Mouse (Mus musculus) heart, adult 9 months (tissue): ENCODE results near the gene Fam167b.

ENCODE experiments used
- DNase-seq, 2 experiments: peaks; one replicate each; pipeline ENCODE4 v3.0.0; 2022; ENCODE audit warnings: low spot score in 2 of 2

Gene Fam167b

DNA sequence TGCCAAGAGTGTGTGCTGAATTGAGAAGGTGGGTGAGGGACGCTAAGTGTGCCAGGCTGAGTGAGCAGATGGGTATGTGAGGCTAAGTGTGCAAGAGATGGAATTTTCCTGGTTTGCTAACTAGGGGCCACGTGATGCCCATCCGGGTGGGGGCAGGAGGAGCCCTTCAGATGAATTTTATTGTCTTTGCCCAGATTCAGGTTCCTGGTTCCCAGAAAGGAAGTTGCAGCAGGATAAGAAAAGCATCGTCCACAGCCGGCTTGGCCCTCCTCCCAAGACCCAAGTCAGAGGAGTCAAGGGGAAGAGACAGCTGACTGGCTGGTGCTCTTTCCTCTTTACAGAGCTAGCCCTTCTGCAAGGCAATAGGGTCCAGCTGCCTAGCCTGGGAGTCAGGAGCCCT lies at the start of gene Fam167b:
TSS of gene Fam167b (minus strand) at position 84 of the 400 bp plus-strand sequence.
- peak; percentile 38 to 59 for DNase-seq

DNA sequence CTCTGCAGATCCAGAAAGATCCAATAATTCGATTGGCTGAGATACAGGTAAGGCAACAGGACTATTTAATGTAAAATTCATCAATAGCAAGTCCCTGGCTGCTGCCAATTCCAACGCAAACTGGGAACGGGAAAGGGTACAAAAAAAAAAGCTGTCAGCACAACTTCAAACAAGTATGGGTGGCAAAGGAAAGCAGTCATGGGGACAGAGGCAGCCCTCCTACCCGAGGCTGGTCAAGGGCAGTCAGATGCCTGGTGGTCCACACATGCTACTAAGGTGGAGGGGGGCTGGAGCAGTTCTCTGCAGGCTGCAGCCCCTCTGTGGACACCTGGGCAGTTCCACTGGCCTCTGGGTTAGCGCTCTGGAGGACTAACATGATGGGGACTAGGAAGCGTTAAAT lies 47.7 kb upstream of the Fam167b start:
- DNase-seq = no peak

DNA sequence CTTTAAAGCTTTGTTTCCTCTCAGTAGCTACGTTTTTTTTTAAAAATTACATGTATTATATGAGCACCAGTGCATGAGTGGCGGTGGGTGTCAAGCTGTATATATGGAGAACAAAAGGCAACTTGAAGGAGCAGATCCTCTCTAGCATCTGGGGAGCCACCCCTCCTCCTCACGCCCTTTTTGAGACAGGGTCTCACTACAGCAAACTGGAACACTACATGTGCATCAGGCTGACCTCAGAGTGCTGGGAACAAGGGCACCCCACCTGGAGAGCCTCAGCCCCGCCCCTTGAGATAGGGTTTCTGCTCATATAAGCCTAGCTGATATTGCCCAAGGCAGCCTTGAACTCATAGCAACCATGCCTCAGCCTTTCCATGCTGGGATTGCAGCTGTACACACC lies 47.1 kb upstream of the Fam167b start:
- no peak for DNase-seq

DNA sequence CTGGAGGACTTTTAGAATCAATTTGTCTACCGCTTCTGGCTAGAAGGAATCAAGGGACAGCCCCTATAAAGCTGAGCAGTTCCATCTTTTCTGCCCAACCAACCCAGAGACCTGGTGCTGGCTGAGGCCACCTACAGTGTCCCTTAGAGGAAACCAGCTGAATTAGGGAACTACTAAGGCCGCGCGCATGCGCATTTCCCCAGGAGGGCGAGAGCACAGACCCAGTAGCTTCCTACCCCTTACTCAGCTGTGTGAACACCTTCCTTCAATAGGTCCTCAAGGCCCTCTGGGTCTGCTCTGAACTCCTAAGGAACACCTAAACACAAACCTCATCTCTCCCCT lies 46.7 kb upstream of the Fam167b start:
- DNase-seq = peak in 1 of 2 experiments; percentile 65

DNA sequence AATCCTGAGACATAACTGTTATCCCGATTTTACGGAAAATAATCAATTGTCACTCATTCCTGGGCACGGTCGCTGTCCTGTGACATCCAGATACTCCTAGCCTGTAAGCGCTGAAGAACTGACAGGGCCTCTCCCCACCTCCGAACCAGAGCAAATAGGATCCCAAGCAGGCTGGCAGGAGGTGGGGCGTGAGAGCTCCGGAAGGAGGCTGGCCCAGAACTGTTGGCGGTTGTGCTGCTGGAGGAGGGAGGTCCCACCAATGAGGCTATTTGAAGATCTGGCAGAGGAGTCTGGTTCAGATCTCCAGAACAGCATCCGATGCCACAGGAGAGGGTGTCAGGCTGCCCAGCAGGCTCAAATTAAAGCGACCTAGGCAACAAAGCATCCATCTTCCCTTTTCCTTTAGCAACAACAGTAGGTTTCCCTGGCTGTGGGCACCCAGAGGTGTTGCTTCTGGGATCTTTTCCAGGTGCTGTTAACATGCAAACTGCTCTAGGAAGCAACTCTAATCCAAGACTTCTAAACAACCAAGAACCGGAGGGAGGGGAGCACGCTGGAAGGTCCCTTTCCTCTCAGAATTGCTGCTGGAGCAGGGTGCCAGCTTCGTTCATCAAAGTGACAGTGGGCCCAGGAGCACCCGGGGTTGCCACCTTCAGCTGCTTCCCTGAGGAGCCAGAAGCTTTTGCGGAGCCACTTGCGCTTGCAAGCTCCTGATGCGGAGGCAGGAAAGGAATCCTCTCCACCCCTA lies 46.1 kb upstream of the Fam167b start:
- peak; percentile 89 to 94 for DNase-seq

DNA sequence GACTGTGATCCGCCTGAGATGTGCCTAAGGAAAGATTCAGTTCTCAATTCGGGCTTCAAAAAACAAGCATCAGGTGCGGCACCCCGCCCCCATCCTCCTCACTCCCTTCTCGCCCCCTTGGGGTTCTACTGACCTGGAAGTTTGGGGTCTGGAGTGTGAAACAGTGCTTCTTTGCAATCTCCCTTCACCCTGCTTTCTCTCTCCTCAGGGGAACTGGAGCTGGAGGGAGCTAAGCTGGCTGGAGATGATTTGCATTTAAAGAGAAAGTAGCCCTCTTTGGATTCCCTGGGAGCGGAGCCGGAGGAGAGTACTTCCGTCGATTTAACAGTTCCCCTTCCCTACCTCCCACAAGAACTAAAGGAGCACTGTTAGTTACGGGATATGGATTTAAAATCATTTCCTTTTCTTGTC lies 45.3 kb upstream of the Fam167b start, which contains the start of gene Ccdc28b:
TSS of gene Ccdc28b (minus strand) at position 267 of the 411 bp plus-strand sequence.
- DNase-seq = peak; percentile 69 to 80

DNA sequence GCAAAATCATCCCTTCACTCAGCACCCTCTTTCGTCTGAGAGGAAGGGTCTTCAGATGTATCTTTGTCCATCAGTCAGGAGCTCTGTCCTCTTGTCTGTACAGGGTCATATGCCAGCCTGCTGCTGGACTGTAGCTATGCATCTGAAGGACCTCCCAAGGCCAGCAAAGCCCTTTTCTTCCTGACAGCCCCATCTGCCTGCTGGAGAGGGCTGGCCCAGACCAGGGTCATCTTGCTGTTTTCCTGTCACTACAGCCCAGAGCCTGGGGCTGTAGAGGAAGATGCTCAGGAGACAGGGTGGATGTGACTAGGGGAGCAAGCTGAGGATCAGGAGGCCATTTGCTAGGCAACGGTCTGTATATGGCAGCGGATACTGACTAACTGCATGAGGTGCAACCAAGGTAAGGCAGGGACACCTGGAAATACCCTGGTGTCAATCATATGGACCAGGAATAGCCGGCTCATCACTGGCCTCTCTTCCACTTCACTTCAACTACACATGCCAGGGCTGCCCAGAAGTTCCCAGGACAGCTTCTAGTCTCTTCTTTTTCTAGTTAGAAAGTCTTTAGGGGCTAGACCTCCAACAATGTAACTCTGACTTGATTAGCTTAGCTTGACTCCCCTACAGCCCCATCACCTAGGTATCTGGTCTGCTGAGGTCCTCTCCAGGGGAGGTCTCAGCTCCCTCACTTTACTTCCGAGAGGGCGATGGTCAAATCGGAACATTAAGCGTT lies 44.6 kb upstream of the Fam167b start:
- no peak for DNase-seq

DNA sequence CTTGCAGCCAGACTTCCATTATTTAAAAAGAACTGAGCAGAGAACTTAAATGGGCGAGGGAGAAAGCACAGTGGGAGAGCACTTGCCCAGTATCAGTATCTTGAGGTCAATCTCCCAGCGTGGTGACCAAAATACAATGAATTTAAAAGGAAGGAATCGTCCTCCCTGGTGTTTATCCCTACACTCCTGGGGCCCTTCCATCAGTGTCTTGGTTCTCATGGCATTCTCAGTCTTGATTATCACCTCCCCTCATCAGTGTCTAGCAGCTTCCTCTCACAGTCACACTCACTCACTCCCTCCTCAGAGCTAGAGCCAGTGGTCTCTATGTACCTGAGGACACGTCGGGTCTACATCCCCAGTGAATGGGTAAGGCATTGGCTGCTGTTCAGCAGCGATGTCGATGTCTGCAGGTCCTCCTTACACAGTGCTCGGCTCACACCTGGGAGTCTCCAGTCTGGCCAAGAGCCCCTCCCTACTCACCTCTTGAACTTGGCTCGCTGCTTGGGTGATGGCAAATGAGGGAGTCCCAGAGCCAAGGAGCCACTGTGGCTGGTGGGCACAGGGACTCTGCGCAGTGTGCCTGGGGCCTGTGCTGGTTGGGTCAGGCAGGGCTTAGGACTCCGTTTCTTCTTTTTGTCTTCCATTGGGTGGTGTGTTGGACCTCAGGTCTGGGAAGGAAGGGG lies 43.9 kb upstream of the Fam167b start:
- DNase-seq = no peak

DNA sequence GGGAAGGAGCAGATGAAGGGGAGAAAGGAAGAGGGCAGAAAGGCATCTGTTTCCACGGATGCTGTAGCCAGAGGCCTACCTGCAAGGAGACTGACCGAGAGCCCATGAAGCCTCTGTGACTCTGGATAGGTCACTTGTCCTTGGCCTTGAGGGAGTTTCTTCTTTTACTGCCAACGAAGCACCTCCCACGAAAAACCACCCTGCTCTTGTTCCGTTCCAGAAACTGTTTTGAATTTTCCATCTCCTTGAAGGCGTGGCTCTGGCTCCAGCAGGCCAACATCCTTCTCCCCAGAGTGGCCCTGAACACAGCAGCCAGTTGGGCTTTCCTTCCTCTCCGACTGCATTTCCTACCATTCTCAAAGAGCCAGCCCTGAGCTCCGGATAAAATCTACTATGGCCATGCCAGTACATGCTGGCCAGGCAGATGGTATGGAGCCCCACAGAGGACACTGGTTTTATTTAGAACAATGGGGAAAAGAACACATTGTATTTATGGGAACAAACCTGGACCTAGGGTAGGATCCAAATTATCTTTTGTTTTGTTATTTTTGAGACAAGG lies 43.0 kb upstream of the Fam167b start:
- peak; percentile 77 to 82 for DNase-seq

DNA sequence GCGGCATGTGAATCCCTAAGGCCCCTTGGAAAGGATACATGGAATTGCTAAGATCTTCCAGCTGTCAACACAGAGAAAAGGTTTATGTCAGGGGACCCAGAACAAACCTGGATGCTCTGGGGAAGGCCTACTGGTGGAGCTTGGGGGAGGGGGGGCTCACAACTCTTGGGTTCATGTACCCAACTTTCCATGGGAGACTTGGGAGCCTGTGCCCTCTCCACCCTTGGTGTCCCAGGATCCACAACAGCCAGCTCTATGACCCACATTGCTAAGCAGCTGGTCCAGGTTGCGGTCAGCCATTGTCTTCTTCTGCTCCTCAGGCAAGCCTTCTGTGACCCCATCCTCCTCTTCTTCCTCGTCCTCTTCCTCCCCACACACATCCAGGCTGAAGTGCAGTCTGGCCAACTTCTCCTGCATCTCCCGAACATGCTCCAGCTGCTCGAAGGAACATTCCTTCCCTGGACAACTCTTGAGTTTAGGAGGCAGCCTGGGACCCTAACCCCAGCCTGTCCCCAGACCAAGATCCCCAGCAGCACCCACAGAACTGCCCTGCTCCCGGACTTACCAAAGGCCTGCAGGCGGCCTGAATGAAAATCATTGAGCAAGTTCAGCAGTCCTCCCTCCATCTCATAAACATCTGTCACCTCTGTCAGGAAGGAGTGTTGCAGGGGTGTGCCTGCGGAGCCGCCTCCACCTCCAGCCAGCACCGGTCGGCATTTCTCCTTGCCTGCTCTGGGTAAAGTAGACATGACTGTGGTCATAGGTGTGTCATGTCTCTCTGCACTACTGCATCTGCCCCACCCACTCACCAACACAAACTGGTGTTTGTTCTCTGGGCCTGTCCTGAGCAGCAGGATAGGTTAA lies 42.3 kb upstream of the Fam167b start:
- DNase-seq = no peak

DNA sequence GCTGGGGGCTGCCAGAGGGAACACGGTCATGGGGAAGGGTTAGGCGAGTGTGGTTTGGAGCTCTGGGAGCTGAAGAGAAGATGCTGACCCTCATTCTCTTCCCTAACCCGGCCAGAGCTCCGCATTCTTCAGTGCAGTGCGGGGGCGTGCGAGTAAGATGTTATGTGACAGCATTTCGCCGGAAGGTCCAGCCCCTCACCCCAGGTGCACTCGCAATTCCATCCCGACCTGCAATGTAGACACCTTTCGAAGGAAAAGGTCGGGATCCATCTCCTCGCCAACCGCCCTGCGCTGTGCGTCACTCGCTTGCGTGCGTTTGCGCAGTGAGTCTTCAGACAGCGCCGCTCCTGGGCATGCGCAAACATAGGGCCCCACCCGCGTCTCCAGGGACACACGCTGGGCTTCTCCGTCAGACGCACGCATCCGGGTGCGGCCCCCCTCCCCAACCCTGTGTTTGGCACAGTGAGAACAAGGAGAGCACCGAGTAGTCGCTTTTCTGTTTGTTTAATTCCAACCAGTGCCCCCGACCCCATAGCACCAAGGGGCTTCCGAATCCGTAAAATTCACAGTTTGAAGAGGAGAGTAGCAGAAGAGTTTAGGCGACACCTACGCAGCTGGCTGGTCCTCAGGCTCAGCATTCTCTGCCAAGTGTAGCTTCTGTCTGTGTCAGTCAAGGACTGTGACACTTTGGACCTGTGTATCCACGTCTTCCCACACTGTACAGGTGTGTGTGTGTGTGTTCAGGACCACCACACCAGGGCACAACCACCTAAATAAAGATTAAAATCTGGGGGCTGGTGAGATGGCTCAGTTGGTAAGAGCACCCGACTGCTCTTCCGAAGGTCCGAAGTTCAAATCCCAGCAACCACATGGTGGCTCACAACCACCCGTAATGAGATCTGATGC lies 40.7 kb upstream of the Fam167b start, which contains the start of gene Iqcc:
TSS of gene Iqcc (minus strand) at position 314 of the 906 bp plus-strand sequence.
- peak; percentile 97 for DNase-seq

DNA sequence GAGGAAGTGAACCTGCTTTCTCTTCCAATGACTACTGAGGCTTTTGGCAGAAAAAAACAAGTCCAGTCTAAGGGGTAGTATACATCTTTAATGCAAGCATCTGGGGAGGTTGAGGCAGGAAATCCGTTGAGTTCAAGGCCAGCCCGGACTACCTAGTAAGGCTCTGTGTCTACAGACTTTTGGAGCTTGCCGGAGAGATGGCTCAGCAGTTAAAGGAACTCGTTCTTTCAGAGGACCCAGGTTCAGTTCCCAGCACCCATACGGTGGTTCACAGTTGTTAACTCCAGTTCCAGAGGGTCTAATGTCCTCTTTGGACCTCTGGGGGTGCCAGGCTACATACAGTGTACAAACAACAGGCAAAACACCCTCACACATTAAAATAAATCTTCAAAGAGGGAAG lies 39.7 kb upstream of the Fam167b start:
- no peak for DNase-seq

DNA sequence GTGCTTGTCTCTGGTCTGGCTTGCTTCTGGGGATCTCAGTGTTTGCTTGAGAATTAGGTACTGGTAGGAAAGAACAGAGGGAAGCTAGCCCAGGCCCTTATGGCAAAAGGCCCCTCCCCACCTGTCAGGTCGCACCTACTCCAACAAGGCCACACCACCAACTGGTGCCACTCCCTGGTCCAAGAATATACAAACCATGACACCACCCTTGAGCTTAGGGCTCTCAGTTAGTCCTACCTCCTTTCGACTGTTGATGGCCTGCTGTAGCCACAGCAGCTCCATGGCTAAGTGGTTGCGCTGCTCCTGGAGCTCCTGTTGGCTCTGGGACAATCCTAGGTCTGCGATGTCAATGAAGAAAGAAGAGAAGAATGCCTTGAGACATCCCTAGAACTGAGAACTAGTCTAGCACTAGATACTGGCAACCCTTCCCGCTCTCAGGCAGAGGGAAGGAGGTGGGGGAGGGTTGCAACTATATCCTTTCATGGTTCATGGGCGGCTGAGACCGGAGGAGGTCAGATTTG lies 38.8 kb upstream of the Fam167b start:
- DNase-seq = no peak

DNA sequence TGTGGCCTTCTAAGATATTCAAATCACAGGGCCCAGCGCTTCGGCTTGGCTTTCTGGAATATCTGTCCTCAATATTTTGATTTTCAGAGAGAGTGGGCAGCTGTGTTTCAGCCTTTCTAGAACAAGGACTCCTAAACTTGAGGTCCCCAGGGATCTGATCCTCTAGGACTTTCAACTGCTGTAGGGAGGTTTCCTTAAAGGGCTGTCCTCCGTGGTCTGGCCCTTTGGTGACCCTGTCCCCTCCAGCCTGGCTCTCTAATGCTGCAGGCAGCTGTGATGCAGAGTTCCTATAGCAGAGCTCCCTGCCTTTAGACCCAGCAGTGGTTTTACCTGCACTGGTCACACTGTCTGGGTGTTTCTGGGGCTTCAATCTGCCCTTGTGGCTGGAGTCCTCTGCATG lies 38.3 kb upstream of the Fam167b start:
- no peak for DNase-seq

DNA sequence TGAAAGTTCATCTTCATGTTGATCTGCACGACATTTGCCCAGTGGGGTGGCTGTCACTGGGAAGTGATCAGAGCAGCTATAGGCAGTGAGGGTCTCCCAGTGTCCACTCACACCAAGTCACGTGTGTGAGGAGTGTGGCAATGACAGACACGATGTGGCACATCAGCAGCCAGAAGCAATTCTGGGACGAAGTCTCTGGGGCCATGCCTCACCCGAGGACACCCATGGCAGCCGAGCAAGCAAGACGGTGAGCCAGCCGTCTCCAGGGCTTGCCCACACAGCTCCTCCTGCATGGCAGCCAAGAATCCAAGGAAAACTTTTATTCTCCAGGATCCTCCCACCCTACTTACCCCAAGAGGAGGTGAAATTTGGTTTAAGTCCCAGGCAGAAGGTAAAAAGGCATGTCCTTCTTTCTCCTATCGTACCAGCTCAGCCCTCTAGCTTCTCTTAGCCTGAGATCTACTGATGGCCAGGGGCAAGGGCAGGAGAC lies 37.5 kb upstream of the Fam167b start:
- no peak for DNase-seq

DNA sequence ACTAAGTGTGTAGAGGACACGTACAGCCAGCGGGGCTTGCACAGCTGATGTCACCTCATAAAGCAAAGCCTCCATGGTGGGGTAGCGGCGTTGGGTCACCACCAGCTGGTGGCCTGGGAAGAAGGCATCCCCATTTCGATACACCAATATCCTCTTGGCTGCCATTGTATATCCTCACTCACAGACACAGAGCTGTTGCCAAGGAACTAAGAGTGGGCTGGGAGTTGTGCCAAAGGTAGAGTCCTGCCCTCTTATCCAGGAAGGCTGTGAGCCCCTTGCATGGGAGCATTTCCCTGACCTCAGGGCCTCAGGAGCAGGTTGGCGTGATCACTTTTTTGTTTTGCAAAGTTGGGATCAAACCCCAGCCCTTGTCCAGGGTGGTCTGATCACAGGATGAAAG lies 35.7 kb upstream of the Fam167b start, which contains the start of gene Dcdc2b:
TSS of gene Dcdc2b (minus strand) at position 165 of the 400 bp plus-strand sequence.
- DNase-seq = peak in 1 of 2 experiments; percentile 58

DNA sequence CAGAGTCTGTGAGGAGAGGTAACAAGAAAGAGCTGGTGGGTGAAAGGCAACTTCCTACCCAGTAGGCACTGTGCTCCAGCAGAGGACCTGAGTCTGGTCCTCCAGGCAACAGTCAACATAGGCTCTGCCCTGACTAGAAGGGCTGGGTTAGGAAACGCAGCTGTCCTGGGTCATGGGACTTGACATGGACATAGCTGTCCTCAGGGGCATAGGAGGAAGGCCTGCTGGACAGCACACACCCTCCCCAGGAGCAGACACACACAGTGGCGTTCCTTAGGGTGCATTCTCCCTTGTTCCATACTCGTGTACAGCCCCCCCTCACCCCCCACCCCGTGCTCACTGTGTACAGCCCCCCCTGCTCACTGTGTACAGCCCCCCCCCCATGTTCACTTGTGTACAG lies 32.1 kb upstream of the Fam167b start:
- no peak for DNase-seq

DNA sequence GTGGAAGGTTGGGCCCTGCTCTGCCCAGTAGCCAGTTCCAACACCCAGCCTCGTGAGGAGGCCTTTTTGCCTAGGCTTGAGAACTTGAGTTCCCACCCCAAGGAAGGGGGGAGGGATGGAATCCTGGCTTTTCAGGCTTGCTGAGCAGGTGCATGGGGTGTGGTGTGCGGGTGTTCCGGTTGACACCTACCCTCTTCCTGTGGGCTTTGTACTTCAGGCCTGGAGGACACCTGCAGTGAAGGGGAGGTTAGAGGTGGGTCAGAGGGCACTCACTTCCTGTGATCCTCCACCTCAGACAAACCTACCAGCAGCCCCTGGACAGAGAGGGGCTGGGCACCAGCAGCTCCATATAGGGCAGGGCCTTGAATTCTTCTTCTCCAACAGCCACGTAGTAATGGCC lies 31.7 kb upstream of the Fam167b start:
- DNase-seq = no peak

DNA sequence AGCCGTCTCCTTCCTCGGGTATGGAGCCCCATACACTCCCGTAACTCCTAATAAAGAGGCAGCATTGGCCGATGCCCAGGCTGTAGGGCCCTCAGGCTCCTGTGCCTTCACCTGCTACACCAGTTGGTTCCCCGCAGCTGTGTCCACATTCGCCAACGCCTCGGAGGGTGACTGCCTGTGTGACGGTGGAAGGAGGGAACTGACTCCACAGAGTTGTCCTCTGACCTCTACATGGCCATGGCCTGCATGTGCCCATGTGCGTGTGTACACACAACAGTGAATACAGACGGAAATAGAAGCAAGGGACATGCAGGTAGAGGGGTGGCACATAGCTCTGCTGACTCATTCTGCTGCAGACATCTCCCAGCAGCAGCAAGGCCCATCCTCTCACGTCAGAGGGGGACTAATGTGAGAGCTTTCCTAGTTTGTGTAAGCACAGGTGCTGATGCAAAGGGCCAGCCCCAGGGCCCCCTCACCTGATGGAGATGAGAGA lies 30.8 kb upstream of the Fam167b start:
- no peak for DNase-seq
